Mouse (Mus musculus) limb, embryonic 13.5 days (tissue): ENCODE results near the gene Phb2. TPM values are rescaled to one million over a fixed set of nuclear protein-coding genes. Genes with fewer than 3 reads are reported as not detected.
"Not testable (repeated sequence)": the region's sequence is repeated elsewhere in the genome, so short reads cannot be mapped to it uniquely, and the experiment has no call there.

Experiments
- ATAC-seq: fragments of 200-750 bp; cut with Nextera tagmentation; 2 replicates; pipeline ENCODE4 v1.8.0; 2017; ENCODE audit warnings: low read depth, moderate number of reproducible peaks, moderate TSS enrichment; ENCODE audit not compliant: low FRiP score
- H3K27ac ChIP-seq: fragments of 300-500 bp; sonication (generic); 2 replicates; pipeline ENCODE4 v1.5.1; 2015; ENCODE audit warnings: inconsistent platforms, mild to moderate bottlenecking, moderate library complexity
- H3K27me3 ChIP-seq: fragments of 300-500 bp; sonication (generic); 2 replicates; pipeline ENCODE4 v1.6.1; 2015; ENCODE audit warnings: mild to moderate bottlenecking, inconsistent platforms
- H3K36me3 ChIP-seq: fragments of 300-500 bp; sonication (generic); 2 replicates; pipeline ENCODE4 v1.6.1; 2015; ENCODE audit warnings: inconsistent platforms, mild to moderate bottlenecking, moderate library complexity
- H3K4me1 ChIP-seq: fragments of 300-500 bp; sonication (generic); 2 replicates; pipeline ENCODE4 v1.6.1; 2015; ENCODE audit warnings: inconsistent platforms
- H3K4me2 ChIP-seq: fragments of 300-500 bp; sonication (generic); replicated peaks from 2 replicates; pipeline ENCODE4 v1.6.1; 2015; ENCODE audit warnings: inconsistent platforms, mild to moderate bottlenecking, moderate library complexity
- H3K4me3 ChIP-seq: fragments of 300-500 bp; sonication (generic); 2 replicates; pipeline ENCODE4 v1.5.1; 2015; ENCODE audit warnings: moderate library complexity, mild to moderate bottlenecking, inconsistent platforms
- H3K9ac ChIP-seq: fragments of 300-500 bp; sonication (generic); 2 replicates; pipeline ENCODE4 v1.6.1; 2015; ENCODE audit warnings: mild to moderate bottlenecking, inconsistent platforms
- H3K9me3 ChIP-seq: fragments of 300-500 bp; sonication (generic); 2 replicates; pipeline ENCODE4 v1.6.1; 2016; ENCODE audit warnings: inconsistent platforms
- WGBS: fragments of 180-500 bp; shearing (Covaris S2); methylation state at CpG from one replicate; pipeline ENCODE4 v1.1.7; 2015; 5-methylcytosine and 5-hydroxymethylcytosine counted together
- polyA plus RNA-seq: library from polyadenylated mRNA; unstranded; fragments of >200 nt; fragmentation: Nextera tagmentation; extraction: Ambion mirVana; gene quantifications from 2 replicates; pipeline ENCODE4 v1.2.1, GENCODE M21; 2015

Phb2 gene
- polyA plus RNA-seq, 1 experiment from 2014 or later, result 325 TPM

GRCm38 (mm10) chr6:124678769-124679168 lies 33.4 kb upstream of the Phb2 start:
- Histone ChIP-seq H3K9ac (no peak overlapping the region), H3K27me3 (no peaks in the 10 kb centered on the region), H3K4me1 (peaks cover 1% of the 10 kb centered on the region), H3K9me3 (no peaks in the 10 kb centered on the region), H3K27ac (no peak overlapping the region), H3K4me3 (no peak overlapping the region), H3K36me3 (peaks cover 10% of the 10 kb centered on the region), H3K4me2 (no peak overlapping the region)
- ATAC-seq, result no peak
- WGBS, result 91% methylated on average over 7 of the region's 7 CpGs

- 95% methylated on average over 3 of the region's 3 CpGs for WGBS
- H3K36me3 ChIP-seq, result peaks cover 3% of the 10 kb centered on the region
- H3K4me3 ChIP-seq, result no peak overlapping the region
These were observed 32.6 kb upstream of the Phb2 start for GRCm38 (mm10) chr6:124679486-124679885.

GRCm38 (mm10) chr6:124682291-124682690 lies 29.8 kb upstream of the Phb2 start:
- not testable (repeated sequence) for H3K4me3 ChIP-seq, H3K27ac ChIP-seq, ATAC-seq, H3K36me3 ChIP-seq, H3K9ac ChIP-seq, H3K27me3 ChIP-seq, H3K4me2 ChIP-seq, H3K9me3 ChIP-seq, H3K4me1 ChIP-seq
- WGBS, result 78% methylated on average over 6 of the region's 6 CpGs

More at GRCm38 (mm10) chr6:124679486-124679885, 32.6 kb upstream of the Phb2 start:
- Histone ChIP-seq H3K9me3 (no peaks in the 10 kb centered on the region), H3K27me3 (no peaks in the 10 kb centered on the region), H3K4me1 (no peaks in the 10 kb centered on the region; the same call in 1 of the 2 replicates), H3K27ac (no peak overlapping the region), H3K4me2 (no peak overlapping the region), H3K9ac (no peak overlapping the region)
- no peak for ATAC-seq

- no peaks in the 10 kb centered on the region for H3K36me3 ChIP-seq
- no peaks in the 10 kb centered on the region for H3K27me3 ChIP-seq
- H3K9ac ChIP-seq, result no peak overlapping the region
- no peaks in the 10 kb centered on the region for H3K9me3 ChIP-seq
- H3K4me1 ChIP-seq, result no peaks in the 10 kb centered on the region; the same call in 1 of the 2 replicates
- WGBS, result 67% methylated on average over 14 of the region's 14 CpGs
- no peak overlapping the region for H3K27ac ChIP-seq
- no peak overlapping the region for H3K4me3 ChIP-seq
- no peak overlapping the region for H3K4me2 ChIP-seq
- ATAC-seq, result no peak
These were observed 28.3 kb upstream of the Phb2 start for GRCm38 (mm10) chr6:124683591-124684417.

GRCm38 (mm10) chr6:124685606-124686386 lies 26.3 kb upstream of the Phb2 start:
- WGBS, result 94% methylated on average over 12 of the region's 12 CpGs
- ATAC-seq, result no peak
- Histone ChIP-seq H3K27ac (no peak overlapping the region), H3K9me3 (no peaks in the 10 kb centered on the region), H3K4me3 (no peak overlapping the region), H3K27me3 (no peaks in the 10 kb centered on the region), H3K4me1 (no peaks in the 10 kb centered on the region; the same call in 1 of the 2 replicates), H3K4me2 (no peak overlapping the region), H3K9ac (no peak overlapping the region), H3K36me3 (no peaks in the 10 kb centered on the region)

- not testable (repeated sequence) for H3K4me3 ChIP-seq, H3K4me2 ChIP-seq, H3K27ac ChIP-seq, H3K9ac ChIP-seq, H3K27me3 ChIP-seq, ATAC-seq, H3K36me3 ChIP-seq, H3K9me3 ChIP-seq, H3K4me1 ChIP-seq
- 83% methylated on average over 1 of the region's 1 CpGs for WGBS
These were observed 25.5 kb upstream of the Phb2 start for GRCm38 (mm10) chr6:124686644-124687043.

GRCm38 (mm10) chr6:124688151-124688758 lies 23.9 kb upstream of the Phb2 start:
- WGBS, result 81% methylated on average over 8 of the region's 8 CpGs
- H3K27ac ChIP-seq, result no peak overlapping the region

GRCm38 (mm10) chr6:124689011-124689410 lies 23.1 kb upstream of the Phb2 start:
- Histone ChIP-seq H3K27me3 (no peaks in the 10 kb centered on the region), H3K36me3 (no peaks in the 10 kb centered on the region), H3K4me2 (no peak overlapping the region), H3K4me3 (no peak overlapping the region), H3K4me1 (peaks cover 8% of the 10 kb centered on the region; the same call in 1 of the 2 replicates), H3K9ac (no peak overlapping the region), H3K27ac (no peak overlapping the region), H3K9me3 (no peaks in the 10 kb centered on the region)
- ATAC-seq, result no peak
- WGBS, result 90% methylated on average over 3 of the region's 3 CpGs

More at GRCm38 (mm10) chr6:124688151-124688758, 23.9 kb upstream of the Phb2 start:
- Histone ChIP-seq H3K9me3 (no peaks in the 10 kb centered on the region), H3K4me1 (peaks cover 3% of the 10 kb centered on the region; the same call in 1 of the 2 replicates), H3K36me3 (no peaks in the 10 kb centered on the region), H3K9ac (no peak overlapping the region), H3K4me2 (no peak overlapping the region), H3K4me3 (no peak overlapping the region), H3K27me3 (no peaks in the 10 kb centered on the region)
- no peak for ATAC-seq

GRCm38 (mm10) chr6:124690517-124690916 lies 21.6 kb upstream of the Phb2 start:
- H3K4me3 ChIP-seq, result no peak overlapping the region
- H3K9me3 ChIP-seq, result no peaks in the 10 kb centered on the region
- ATAC-seq, result no peak
- H3K4me1 ChIP-seq, result peaks cover 16% of the 10 kb centered on the region; the same call in 1 of the 2 replicates
- no peak overlapping the region for H3K9ac ChIP-seq
- no peaks in the 10 kb centered on the region for H3K27me3 ChIP-seq
- 88% methylated on average over 3 of the region's 3 CpGs for WGBS
- H3K36me3 ChIP-seq, result 0 out of 2 replicates have a peak, but pooled peaks cover under 1% of the 10 kb centered on the region
- no peak overlapping the region for H3K27ac ChIP-seq
- no peak overlapping the region for H3K4me2 ChIP-seq

- Histone ChIP-seq H3K4me3 (no peak overlapping the region), H3K27me3 (no peaks in the 10 kb centered on the region), H3K9me3 (no peaks in the 10 kb centered on the region), H3K27ac (no peak overlapping the region), H3K4me1 (peaks cover 16% of the 10 kb centered on the region; the same call in 1 of the 2 replicates), H3K36me3 (peaks cover 10% of the 10 kb centered on the region; the same call in 1 of the 2 replicates), H3K9ac (no peak overlapping the region), H3K4me2 (no peak overlapping the region)
- peak; percentile 68 for ATAC-seq
- WGBS, result 62% methylated on average over 15 of the region's 15 CpGs
These were observed 18.7 kb upstream of the Phb2 start for GRCm38 (mm10) chr6:124693243-124693981.

- Histone ChIP-seq H3K4me3 (no peak overlapping the region), H3K36me3 (peaks cover 17% of the 10 kb centered on the region), H3K27ac (no peak overlapping the region), H3K4me2 (no peak overlapping the region), H3K4me1 (peaks cover 16% of the 10 kb centered on the region; the same call in 1 of the 2 replicates), H3K9me3 (no peaks in the 10 kb centered on the region), H3K9ac (no peak overlapping the region), H3K27me3 (no peaks in the 10 kb centered on the region)
- no peak for ATAC-seq
- WGBS, result 78% methylated on average over 15 of the region's 15 CpGs
These were observed 17.8 kb upstream of the Phb2 start for GRCm38 (mm10) chr6:124694166-124694955.
